Comparison of ENCODE assay signal across 12 mouse cellular contexts in genomic region chr12:100126968-100127865, GRCm38 (mm10). TPM values are rescaled to one million over a fixed set of nuclear protein-coding genes. Genes with fewer than 3 reads are reported as not detected.
A peak's percentile ranks its signal among the peaks of the same experiment; 100 is the strongest.
DNase-seq lines count a peak whose midpoint lies in the region; ATAC-seq and TF ChIP-seq lines count a peak whose summit lies in the region.
"Had no signal": no experiment of that assay in that cellular context is flagged by ENCODE, and none has a peak within 500 bp of the region (broad histone marks: within the 10 kb centered on the region; RNA-seq: fewer than 3 reads in every experiment).

No protein-coding gene starts in this region.

- no peaks in the 10 kb centered on the region for H3K9me3 ChIP-seq in kidney, postnatal 0 days (replicated peaks; ENCODE audit: low read length)
- H3K9me3 ChIP-seq in heart, embryonic 15.5 days (replicated peaks), result no peaks in the 10 kb centered on the region
- H3K9me3 ChIP-seq: neural tube, embryonic 13.5 days had no signal

- no peak overlapping the region for H3K4me3 ChIP-seq in kidney, postnatal 0 days (replicated peaks; ENCODE audit: low read depth, low read length)
- no peak overlapping the region for H3K4me3 ChIP-seq in brown adipose tissue, adult 24 weeks (ENCODE audit: insufficient read depth, low read depth, low read length)
- H3K4me3 ChIP-seq in heart, embryonic 15.5 days, result no peak overlapping the region
- H3K4me3 ChIP-seq: neural tube, embryonic 13.5 days had no signal

- no peak; the same call in 1 of the 2 replicates for ATAC-seq in kidney, postnatal 0 days (replicated peaks; ENCODE audit: low FRiP score, low read depth)
- peak; percentile 56; the same call in 1 of the 2 replicates for ATAC-seq in heart, embryonic 15.5 days (replicated peaks; ENCODE audit: insufficient number of reproducible peaks, insufficient read depth, low FRiP score, low read depth)
- ATAC-seq: activated CD4-positive, CD25-positive, alpha-beta regulatory T cell, adult 4 months had no signal

- H3K27ac ChIP-seq in kidney, postnatal 0 days, result peak overlapping the region; percentile 86
- peak overlapping the region; percentile 54 for H3K27ac ChIP-seq in brown adipose tissue, adult 24 weeks (replicated peaks; ENCODE audit: low read depth, low read length)
- H3K27ac ChIP-seq in heart, embryonic 15.5 days, result peak overlapping the region; percentile 67
- H3K27ac ChIP-seq: hindbrain, embryonic 14.5 days; neural tube, embryonic 13.5 days had no signal

- H3K27me3 ChIP-seq in kidney, postnatal 0 days (ENCODE audit: insufficient read depth, low read length), result no peaks in the 10 kb centered on the region
- H3K27me3 ChIP-seq in heart, embryonic 15.5 days, result no peaks in the 10 kb centered on the region
- H3K27me3 ChIP-seq: neural tube, embryonic 13.5 days had no signal

- no peak for TF ChIP-seq CTCF in kidney, postnatal 0 days (IDR thresholded peaks at IDR 0.05; ENCODE audit: low read depth)

- no peak overlapping the region for H3K4me2 ChIP-seq in kidney, postnatal 0 days (ENCODE audit: low read length)
- H3K4me2 ChIP-seq in heart, embryonic 15.5 days, result no peak overlapping the region
- H3K4me2 ChIP-seq: hindbrain, embryonic 14.5 days; neural tube, embryonic 13.5 days had no signal

- WGBS in kidney, postnatal 0 days, result 62% methylated on average over 17 of the region's 17 CpGs
- WGBS in heart, embryonic 15.5 days, result 47% methylated on average over 17 of the region's 17 CpGs

- H3K4me1 ChIP-seq in kidney, postnatal 0 days (replicated peaks; ENCODE audit: insufficient read depth, low read length), result peaks cover 21% of the 10 kb centered on the region
- peaks cover 14% of the 10 kb centered on the region for H3K4me1 ChIP-seq in brown adipose tissue, adult 24 weeks (ENCODE audit: control insufficient read depth, insufficient read depth, insufficient read length, low read length)
- H3K4me1 ChIP-seq in heart, embryonic 15.5 days (replicated peaks), result peaks cover 20% of the 10 kb centered on the region
- H3K4me1 ChIP-seq: neural tube, embryonic 13.5 days had no signal

- peaks cover 57% of the 10 kb centered on the region for H3K36me3 ChIP-seq in kidney, postnatal 0 days (ENCODE audit: insufficient read depth, low read length)
- peaks cover 64% of the 10 kb centered on the region for H3K36me3 ChIP-seq in heart, embryonic 15.5 days

- no peak overlapping the region for H3K9ac ChIP-seq in kidney, postnatal 0 days (ENCODE audit: low read depth, low read length)
- no peak overlapping the region for H3K9ac ChIP-seq in heart, embryonic 15.5 days
- H3K9ac ChIP-seq: hindbrain, embryonic 14.5 days; neural tube, embryonic 13.5 days had no signal

- DNase-seq in kidney, postnatal 0 days (ENCODE audit: low spot score), result peak; percentile 51
- DNase-seq in kidney, adult 9 months, result no peak
- peak; percentile 80 for DNase-seq in lung, postnatal 10 days
- no peak for DNase-seq in adrenal gland, adult 8-10 months
- no peak for DNase-seq in thymus, postnatal 25 days
- DNase-seq: right cerebral cortex, postnatal 4 days; thymus, adult 18-20 months had no signal

RNA-seq across cellular contexts. Expression of gene Psmc1, which starts 17.3 kb away (rescaled TPM):
- 236 and 264 TPM in 2 replicates for polyA plus RNA-seq in kidney, postnatal 0 days (2015; fragmentation: Nextera tagmentation; extraction: Ambion mirVana)
- polyA plus RNA-seq in brown adipose tissue, adult 24 weeks (2012; ENCODE audit: insufficient read depth, insufficient read length, missing spikeins), result 143 and 155 TPM in 2 replicates
- 173 and 182 TPM in 2 replicates for polyA plus RNA-seq in heart, embryonic 15.5 days (2015; fragmentation: Nextera tagmentation; extraction: Ambion mirVana)
- 100 to 1,000 TPM; 185 to 258 (median 197) TPM for total RNA-seq in adrenal gland, adult 8-10 months (2022)

RNA-seq across cellular contexts. Expression of gene Nrde2, which starts 32.2 kb away (rescaled TPM):
- polyA plus RNA-seq in kidney, postnatal 0 days (2015; fragmentation: Nextera tagmentation; extraction: Ambion mirVana), result 17.2 and 18.6 TPM in 2 replicates
- 3.0 and 3.7 TPM in 2 replicates for polyA plus RNA-seq in brown adipose tissue, adult 24 weeks (2012; ENCODE audit: insufficient read depth, insufficient read length, missing spikeins)
- 7.6 and 9.0 TPM in 2 replicates for polyA plus RNA-seq in heart, embryonic 15.5 days (2015; fragmentation: Nextera tagmentation; extraction: Ambion mirVana)
- 10 to 100 TPM; 20.3 to 25.0 (median 23.4) TPM for total RNA-seq in adrenal gland, adult 8-10 months (2022)

Comparison
In these comparisons a context has a peak if more than half of its experiments do, and no peak if none do; other contexts are left out.
1. DNase-seq: peak in kidney, postnatal 0 days (single experiment) and lung, postnatal 10 days (single experiment); none in kidney, adult 9 months (single experiment), adrenal gland, adult 8-10 months (single experiment) and thymus, postnatal 25 days (single experiment).
2. Peak in every context shown above with its lines, with median percentiles within 50 percentile points of each other: H3K27ac ChIP-seq.